Mouse (Mus musculus): ENCODE measurements at regions not wholly inside any gene's neighbourhood (a gene's known extent, or its start where the extent isn't known, plus 50 kb on each side); places are given as distances from the start of the nearest gene placed in this dataset. TPM values are rescaled to one million over a fixed set of nuclear protein-coding genes. Genes with fewer than 3 reads are reported as not detected.

DNA sequence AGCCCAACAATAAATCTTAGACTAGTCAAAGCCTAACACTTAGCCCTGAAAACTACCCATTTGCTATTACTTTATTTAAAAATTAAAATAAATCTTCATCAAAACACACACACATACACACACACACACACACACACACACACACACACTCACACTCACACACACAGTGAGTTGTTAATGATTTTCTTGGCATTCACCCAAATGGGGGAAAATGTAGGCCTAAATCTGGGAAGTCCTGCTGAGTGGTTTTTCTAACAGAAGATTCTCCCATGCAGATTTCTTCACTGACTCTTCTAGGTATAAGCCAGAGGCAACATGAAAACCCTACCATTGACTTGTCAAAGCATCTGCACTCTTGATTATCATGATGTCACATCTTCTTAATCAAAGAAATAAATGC, 260.9 kb downstream of the Atp6ap1l start:
- Histone ChIP-seq H3K4me1 (peaks cover 3% of the 10 kb centered on the region; the same call in 1 of the 2 replicates), H3K27me3 (ENCODE audit: insufficient read depth, poor library complexity, severe bottlenecking) (no peaks in the 10 kb centered on the region), H3K9me3 (no peaks in the 10 kb centered on the region), H3K36me3 (no peaks in the 10 kb centered on the region), H3K27ac (no peak overlapping the region), H3K4me3 (no peak overlapping the region)
- no peak for DNase-seq (ENCODE audit: low spot score)

DNA sequence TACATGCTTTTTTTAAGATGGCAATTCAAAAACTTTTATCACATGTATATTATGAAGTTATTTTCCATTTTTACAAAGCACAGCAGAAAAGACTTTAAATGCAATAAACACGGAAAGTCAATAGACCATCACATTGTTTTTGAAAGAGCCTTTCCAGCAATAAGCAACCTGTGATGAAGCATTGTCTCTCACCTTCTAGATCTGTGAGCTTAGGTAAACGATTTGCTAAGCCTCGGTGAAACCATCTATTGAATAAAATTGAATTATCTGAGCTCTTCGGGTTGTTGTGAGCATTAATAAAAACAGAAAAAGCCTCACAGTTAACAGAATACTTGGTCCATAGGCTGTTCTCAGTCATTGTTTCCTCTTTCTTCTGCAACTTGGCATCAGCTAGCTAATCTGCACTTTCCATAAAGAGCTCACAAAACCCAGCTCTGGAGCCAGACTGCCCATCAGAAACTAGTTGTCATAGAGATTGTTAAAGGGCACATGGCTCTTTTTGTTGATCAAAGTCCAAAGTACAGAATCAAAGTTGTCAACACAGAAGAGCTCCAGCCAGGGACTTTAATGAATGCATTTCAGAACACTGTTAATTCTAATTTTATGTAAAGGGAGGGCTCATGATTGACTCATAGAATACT, 261.5 kb downstream of the Atp6ap1l start:
- H3K4me3 ChIP-seq = no peak overlapping the region
- H3K4me1 ChIP-seq = peaks cover 3% of the 10 kb centered on the region; the same call in 1 of the 2 replicates
- no peaks in the 10 kb centered on the region for H3K9me3 ChIP-seq
- WGBS = 78% methylated on average over 4 of the region's 4 CpGs
- no peak for DNase-seq (ENCODE audit: low spot score)
- no peak overlapping the region for H3K27ac ChIP-seq
- no peaks in the 10 kb centered on the region for H3K27me3 ChIP-seq (ENCODE audit: insufficient read depth, poor library complexity, severe bottlenecking)
- no peaks in the 10 kb centered on the region for H3K36me3 ChIP-seq

DNA sequence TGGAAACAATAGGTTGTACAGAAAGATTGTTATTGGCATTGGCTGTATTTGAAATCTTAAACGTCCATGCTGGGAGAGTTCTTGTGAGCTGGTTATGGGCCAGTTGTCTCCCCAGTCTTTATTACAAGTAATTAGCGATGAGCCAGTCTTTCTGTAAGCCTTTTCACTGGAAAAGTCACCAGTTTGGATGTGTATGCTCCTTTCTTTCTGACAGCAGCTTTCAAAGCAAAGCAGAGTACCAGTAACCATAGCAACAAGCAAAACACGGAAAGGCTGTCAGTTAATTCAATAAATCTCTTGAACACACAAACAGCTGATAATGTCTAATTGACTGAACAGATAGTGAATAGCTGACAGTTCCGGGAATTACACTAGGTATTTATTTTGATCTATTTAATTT, 262.0 kb downstream of the Atp6ap1l start:
- no peak overlapping the region for H3K27ac ChIP-seq
- WGBS = 62% methylated on average over 4 of the region's 4 CpGs
- H3K36me3 ChIP-seq = no peaks in the 10 kb centered on the region
- H3K4me3 ChIP-seq = no peak overlapping the region
- no peak for DNase-seq (ENCODE audit: low spot score)
- no peaks in the 10 kb centered on the region for H3K27me3 ChIP-seq (ENCODE audit: insufficient read depth, poor library complexity, severe bottlenecking)
- no peaks in the 10 kb centered on the region for H3K9me3 ChIP-seq
- H3K4me1 ChIP-seq = peaks cover 3% of the 10 kb centered on the region; the same call in 1 of the 2 replicates

DNA sequence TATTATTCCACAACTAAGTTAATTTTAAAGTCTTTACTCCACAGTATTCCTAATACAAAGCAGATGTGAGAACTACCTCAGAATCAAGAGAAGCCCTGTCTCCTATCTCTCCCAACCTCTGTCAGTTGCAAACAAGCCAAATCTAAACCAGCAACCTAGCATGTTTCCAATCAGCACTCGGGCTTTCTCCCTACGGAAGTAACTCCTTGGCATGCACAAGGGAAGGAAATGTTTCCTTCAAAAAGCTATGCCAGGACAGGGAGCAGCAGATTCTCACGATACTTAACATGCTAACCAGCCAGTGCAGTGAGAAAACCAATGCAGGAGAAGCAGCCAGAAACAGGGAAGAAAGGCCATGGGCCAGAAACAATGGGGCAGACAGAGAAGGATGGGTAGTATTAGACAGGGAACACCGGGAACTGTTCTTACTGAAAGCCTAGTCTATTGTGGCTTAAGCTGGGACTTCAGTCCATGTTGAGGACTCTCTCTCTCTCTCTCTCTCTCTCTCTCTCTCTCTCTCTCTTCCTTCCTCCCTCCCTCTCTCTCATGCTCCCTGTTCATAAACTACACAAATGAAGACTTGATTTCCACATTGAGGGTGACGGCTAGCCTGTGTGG, 262.8 kb downstream of the Atp6ap1l start:
- WGBS = 68% methylated on average over 5 of the region's 5 CpGs
- no peak overlapping the region for H3K4me3 ChIP-seq
- DNase-seq (ENCODE audit: low spot score) = no peak
- H3K36me3 ChIP-seq = no peaks in the 10 kb centered on the region
- no peaks in the 10 kb centered on the region for H3K27me3 ChIP-seq (ENCODE audit: insufficient read depth, poor library complexity, severe bottlenecking)
- H3K27ac ChIP-seq = peak overlapping the region; percentile 3; the same call in 1 of the 2 replicates
- H3K9me3 ChIP-seq = no peaks in the 10 kb centered on the region
- H3K4me1 ChIP-seq = peaks cover 3% of the 10 kb centered on the region; the same call in 1 of the 2 replicates

Small RNA genes lying in the stretch of these regions (microRNA-seq; reads per million reads assigned to microRNA genes)
- not detected for gene Gm44338

All from heart, embryonic 10.5 days (tissue).